Mouse (Mus musculus): ENCODE results near the gene Unc50. TPM values are rescaled to one million over a fixed set of nuclear protein-coding genes. Genes with fewer than 3 reads are reported as not detected.

Gene Unc50
- polyA plus RNA-seq, 1 experiment = 82.8 TPM

- H3K4me3 ChIP-seq (ENCODE audit: insufficient read depth, low read length) = no peak overlapping the region
- TF ChIP-seq POLR2A (IDR thresholded peaks at IDR 0.05; ENCODE audit: low read depth, low read length) = no peak
- TF ChIP-seq CTCF (IDR thresholded peaks at IDR 0.05; ENCODE audit: borderline replicate concordance, insufficient read depth, low read length) = no peak
Measured at GRCm38 (mm10) chr1:37471179-37472148, 41.5 kb downstream of the Unc50 start.

GRCm38 (mm10) chr1:37473251-37473650 lies 43.3 kb downstream of the Unc50 start:
- TF ChIP-seq CTCF (IDR thresholded peaks at IDR 0.05; ENCODE audit: borderline replicate concordance, insufficient read depth, low read length) (no peak), POLR2A (IDR thresholded peaks at IDR 0.05; ENCODE audit: low read depth, low read length) (no peak)
- Histone ChIP-seq H3K4me3 (ENCODE audit: insufficient read depth, low read length) (no peak overlapping the region), H3K4me1 (ENCODE audit: control insufficient read depth, insufficient read depth, low read length) (no peaks in the 10 kb centered on the region), H3K27ac (ENCODE audit: insufficient read depth, low read length) (no peak overlapping the region)

More at GRCm38 (mm10) chr1:37471179-37472148, 41.5 kb downstream of the Unc50 start:
- Histone ChIP-seq H3K27ac (ENCODE audit: insufficient read depth, low read length) (no peak overlapping the region), H3K4me1 (ENCODE audit: control insufficient read depth, insufficient read depth, low read length) (no peaks in the 10 kb centered on the region)

DNA sequence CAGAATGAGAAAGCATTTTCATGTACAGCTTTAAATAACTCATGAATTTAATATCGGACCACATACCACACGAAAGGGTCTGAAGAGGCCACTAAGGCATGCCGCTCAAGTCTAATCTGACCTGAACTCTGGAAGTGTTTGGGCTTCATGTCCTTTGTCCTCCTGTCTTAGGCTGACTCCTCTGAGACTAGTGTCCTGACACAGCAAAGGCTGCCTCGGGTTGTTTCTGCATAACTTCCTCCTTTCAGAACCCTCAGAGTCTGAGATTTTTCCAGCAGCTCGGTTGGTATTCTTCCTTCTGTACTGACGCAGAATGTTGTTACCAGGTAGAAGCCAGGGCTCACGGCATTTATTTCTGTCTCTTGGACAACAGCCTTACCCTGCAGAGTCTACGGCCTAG lies 44.1 kb downstream of the Unc50 start:
- TF ChIP-seq CTCF (IDR thresholded peaks at IDR 0.05; ENCODE audit: borderline replicate concordance, insufficient read depth, low read length) = no peak
- TF ChIP-seq POLR2A (IDR thresholded peaks at IDR 0.05; ENCODE audit: low read depth, low read length) = no peak
- no peak overlapping the region for H3K4me3 ChIP-seq (ENCODE audit: insufficient read depth, low read length)
- no peak overlapping the region; the same call in 1 of the 2 replicates for H3K27ac ChIP-seq (ENCODE audit: insufficient read depth, low read length)
- no peaks in the 10 kb centered on the region for H3K4me1 ChIP-seq (ENCODE audit: control insufficient read depth, insufficient read depth, low read length)

- H3K27ac ChIP-seq (ENCODE audit: insufficient read depth, low read length) = no peak overlapping the region; the same call in 1 of the 2 replicates
- no peak overlapping the region for H3K4me3 ChIP-seq (ENCODE audit: insufficient read depth, low read length)
- TF ChIP-seq POLR2A (IDR thresholded peaks at IDR 0.05; ENCODE audit: low read depth, low read length) (no peak), CTCF (IDR thresholded peaks at IDR 0.05; ENCODE audit: borderline replicate concordance, insufficient read depth, low read length) (no peak)
- no peaks in the 10 kb centered on the region for H3K4me1 ChIP-seq (ENCODE audit: control insufficient read depth, insufficient read depth, low read length)
Measured at GRCm38 (mm10) chr1:37474634-37475190, 44.8 kb downstream of the Unc50 start.

DNA sequence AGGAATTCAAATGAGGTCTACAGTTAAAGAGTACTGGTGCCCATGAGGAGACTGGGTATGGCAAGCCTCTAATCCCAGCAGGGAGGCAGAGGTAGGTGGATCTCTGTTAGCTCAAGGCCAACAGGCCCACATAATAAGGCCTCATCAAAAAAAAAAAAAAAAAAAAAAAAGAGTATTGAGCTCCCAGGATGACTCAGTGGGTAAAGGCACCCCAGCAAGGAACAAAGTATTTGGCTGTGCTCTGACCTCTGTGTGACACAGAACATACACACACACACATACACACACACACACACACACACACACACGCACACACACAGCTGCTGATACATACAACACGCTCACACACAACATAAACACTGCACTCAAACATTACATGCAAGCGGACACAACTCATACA lies 45.4 kb downstream of the Unc50 start:
- Histone ChIP-seq H3K4me1 (ENCODE audit: control insufficient read depth, insufficient read depth, low read length) (no peaks in the 10 kb centered on the region), H3K27ac (ENCODE audit: insufficient read depth, low read length) (no peak overlapping the region), H3K4me3 (ENCODE audit: insufficient read depth, low read length) (no peak overlapping the region)
- TF ChIP-seq CTCF (IDR thresholded peaks at IDR 0.05; ENCODE audit: borderline replicate concordance, insufficient read depth, low read length) (no peak), POLR2A (IDR thresholded peaks at IDR 0.05; ENCODE audit: low read depth, low read length) (no peak)

- H3K4me3 ChIP-seq (ENCODE audit: insufficient read depth, low read length) = no peak overlapping the region
- H3K4me1 ChIP-seq (ENCODE audit: control insufficient read depth, insufficient read depth, low read length) = no peaks in the 10 kb centered on the region
- H3K27ac ChIP-seq (ENCODE audit: insufficient read depth, low read length) = no peak overlapping the region
- TF ChIP-seq POLR2A (IDR thresholded peaks at IDR 0.05; ENCODE audit: low read depth, low read length) = no peak
- TF ChIP-seq CTCF (IDR thresholded peaks at IDR 0.05; ENCODE audit: borderline replicate concordance, insufficient read depth, low read length) = no peak
Measured at GRCm38 (mm10) chr1:37477250-37477649, 47.3 kb downstream of the Unc50 start.

GRCm38 (mm10) chr1:37477928-37478327 lies 48.0 kb downstream of the Unc50 start:
- Histone ChIP-seq H3K27ac (ENCODE audit: insufficient read depth, low read length) (no peak overlapping the region), H3K4me1 (ENCODE audit: control insufficient read depth, insufficient read depth, low read length) (no peaks in the 10 kb centered on the region), H3K4me3 (ENCODE audit: insufficient read depth, low read length) (no peak overlapping the region)
- TF ChIP-seq CTCF (IDR thresholded peaks at IDR 0.05; ENCODE audit: borderline replicate concordance, insufficient read depth, low read length) (no peak), POLR2A (IDR thresholded peaks at IDR 0.05; ENCODE audit: low read depth, low read length) (no peak)

DNA sequence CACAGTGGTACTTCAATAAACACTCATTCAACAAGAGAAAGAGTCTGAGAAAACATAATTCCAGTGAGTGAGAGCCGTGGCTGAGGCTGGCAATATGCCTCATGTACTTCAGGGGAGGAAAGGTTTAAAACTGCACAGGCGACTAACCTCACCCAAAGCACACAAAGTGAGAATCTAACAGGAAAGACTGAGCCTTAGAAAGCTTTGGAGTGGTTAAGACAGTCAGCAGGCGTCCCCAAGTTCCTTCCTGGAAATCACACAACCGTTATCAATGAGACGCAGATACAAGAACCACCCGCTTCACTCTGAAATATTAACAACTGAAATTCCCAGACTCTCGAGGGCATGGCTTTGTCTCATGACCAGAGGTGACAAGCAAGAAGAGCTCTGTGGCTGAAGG lies 48.5 kb downstream of the Unc50 start:
- Histone ChIP-seq H3K4me1 (ENCODE audit: control insufficient read depth, insufficient read depth, low read length) (no peaks in the 10 kb centered on the region), H3K4me3 (ENCODE audit: insufficient read depth, low read length) (no peak overlapping the region)
- TF ChIP-seq POLR2A (IDR thresholded peaks at IDR 0.05; ENCODE audit: low read depth, low read length) (no peak), CTCF (IDR thresholded peaks at IDR 0.05; ENCODE audit: borderline replicate concordance, insufficient read depth, low read length) (no peak)

DNA sequence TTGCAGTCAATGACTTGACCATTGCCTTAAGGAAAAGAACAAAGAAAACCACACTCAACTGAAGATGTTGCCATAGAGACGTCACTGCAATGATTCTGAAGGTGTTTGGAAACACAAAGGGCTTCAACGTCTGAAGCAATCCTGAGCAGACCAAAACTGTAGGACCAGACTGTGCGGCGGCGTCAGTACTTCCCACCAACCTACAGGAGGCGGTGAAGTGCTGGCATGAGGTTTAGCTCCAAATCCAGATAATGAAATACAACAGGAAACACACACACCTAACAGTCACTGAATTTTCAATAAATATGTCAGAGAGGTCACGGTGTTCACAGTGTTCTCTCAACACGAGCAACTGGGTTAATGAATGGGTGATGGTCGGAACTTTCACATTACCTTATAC lies 49.1 kb downstream of the Unc50 start:
- H3K4me3 ChIP-seq (ENCODE audit: insufficient read depth, low read length) = no peak overlapping the region
- TF ChIP-seq CTCF (IDR thresholded peaks at IDR 0.05; ENCODE audit: borderline replicate concordance, insufficient read depth, low read length) (no peak), POLR2A (IDR thresholded peaks at IDR 0.05; ENCODE audit: low read depth, low read length) (no peak)
- H3K4me1 ChIP-seq (ENCODE audit: control insufficient read depth, insufficient read depth, low read length) = no peaks in the 10 kb centered on the region
- no peak overlapping the region for H3K27ac ChIP-seq (ENCODE audit: insufficient read depth, low read length)

More for the DNA sequence above, 48.5 kb downstream of the Unc50 start:
- H3K27ac ChIP-seq (ENCODE audit: insufficient read depth, low read length) = no peak overlapping the region

- H3K4me1 ChIP-seq (ENCODE audit: control insufficient read depth, insufficient read depth, low read length) = no peaks in the 10 kb centered on the region
- TF ChIP-seq CTCF (IDR thresholded peaks at IDR 0.05; ENCODE audit: borderline replicate concordance, insufficient read depth, low read length) (no peak), POLR2A (IDR thresholded peaks at IDR 0.05; ENCODE audit: low read depth, low read length) (no peak)
- no peak overlapping the region for H3K27ac ChIP-seq (ENCODE audit: insufficient read depth, low read length)
- H3K4me3 ChIP-seq (ENCODE audit: insufficient read depth, low read length) = no peak overlapping the region
Measured at GRCm38 (mm10) chr1:37479759-37480158, 49.8 kb downstream of the Unc50 start.

Measured in embryonic fibroblast, embryonic 13.5 days (primary cell).